Mouse (Mus musculus) megakaryocyte progenitor cell, adult 5-6 weeks (primary cell): ENCODE results near the gene Ddx42. TPM values are rescaled to one million over a fixed set of nuclear protein-coding genes. Genes with fewer than 3 reads are reported as not detected.

Experiments
- ATAC-seq: replicated peaks from 2 replicates; pipeline ENCODE4 v1.8.0; 2016; ENCODE audit warnings: mild to moderate bottlenecking, moderate TSS enrichment, inconsistent platforms; ENCODE audit not compliant: poor library complexity
- total RNA-seq, 2 experiments: library from RNA; stranded (forward) in 1 of 2; stranded (reverse) in 1 of 2; fragments of 157-497, 149-512 nt in 1 of 2; fragments of 200-1000 nt in 1 of 2; gene quantifications; 2 replicates each; pipeline versions ENCODE4 v1.2.3 to v1.2.4; 2015 to 2017

The Ddx42 gene
- total RNA-seq, 2 experiments from 2014 or later, result 47.9 to 68.8 TPM

- peak; percentile 62 for ATAC-seq
Observed at GRCm38 (mm10) chr11:106267311-106267852, 50.7 kb downstream of the Ddx42 start.

DNA sequence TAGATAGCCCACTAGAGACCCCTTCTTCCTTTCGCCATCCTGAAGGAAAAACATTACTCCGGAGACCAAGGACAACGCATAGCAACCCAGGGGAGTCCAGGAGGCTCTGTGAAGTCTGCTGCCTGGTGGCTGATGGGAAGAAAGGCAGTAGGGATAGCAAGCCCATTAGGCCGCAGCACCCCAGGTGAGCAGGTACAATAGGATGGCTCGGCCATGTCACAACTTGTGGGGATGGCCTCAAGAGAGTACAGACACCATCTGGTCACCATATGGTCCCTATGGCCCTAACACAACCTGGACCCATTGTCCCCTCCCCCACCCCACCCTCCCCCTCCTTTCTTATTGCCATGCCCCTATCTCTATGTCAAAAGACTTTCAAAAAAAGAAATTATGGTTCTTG is 51.1 kb downstream of the Ddx42 start:
- ATAC-seq, result no peak

GRCm38 (mm10) chr11:106268326-106269059 is 51.8 kb downstream of the Ddx42 start:
- ATAC-seq, result no peak

DNA sequence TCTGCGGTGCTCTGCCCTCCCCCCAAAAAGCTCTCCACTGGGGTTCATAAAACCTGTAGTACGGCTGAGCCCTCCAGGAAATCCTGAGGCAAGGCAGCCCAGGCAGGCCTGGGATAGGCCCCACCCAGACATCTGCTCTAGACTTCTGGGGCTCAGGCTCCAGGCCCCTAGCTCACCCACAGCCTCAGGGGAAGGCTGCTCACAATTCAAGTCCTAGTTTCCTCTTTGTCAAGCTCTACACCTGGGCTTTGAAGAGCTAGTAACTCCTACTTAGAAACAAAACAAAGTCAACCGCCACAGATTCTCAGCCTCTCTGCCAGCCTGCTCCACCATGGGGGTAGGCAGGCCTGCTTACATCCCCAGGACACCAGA is 52.3 kb downstream of the Ddx42 start:
- no peak for ATAC-seq

DNA sequence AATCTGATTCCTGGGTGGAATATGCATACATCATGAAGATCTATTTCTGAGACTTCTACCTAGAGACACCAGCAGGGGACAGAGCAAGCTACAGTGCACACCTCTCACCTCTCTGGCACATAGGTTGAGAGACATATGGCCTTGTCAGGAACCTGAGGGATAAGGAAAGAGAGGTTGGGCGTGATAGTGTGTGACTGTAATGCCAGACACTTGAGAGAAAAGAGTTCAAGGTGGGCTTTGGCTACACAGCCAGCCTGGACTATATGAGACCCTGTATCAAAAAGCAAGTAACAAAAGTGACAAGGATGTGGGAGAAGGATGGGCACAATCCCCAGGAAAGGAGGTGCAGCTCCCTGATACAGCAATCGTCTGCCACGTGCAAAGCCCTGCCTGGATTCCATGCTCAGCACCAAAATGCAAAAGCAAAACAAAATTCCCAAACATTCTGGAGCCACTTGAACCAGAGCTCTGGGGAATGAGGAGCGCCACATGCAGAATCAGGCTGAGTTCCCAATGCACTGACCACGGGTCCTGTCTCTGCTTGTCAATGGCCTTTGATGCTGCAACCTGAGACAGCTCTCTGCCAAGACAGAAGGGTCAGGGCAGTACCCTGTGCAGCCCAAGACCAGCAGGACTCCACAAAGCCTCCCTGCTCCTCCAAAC is 54.5 kb downstream of the Ddx42 start:
- ATAC-seq, result no peak

DNA sequence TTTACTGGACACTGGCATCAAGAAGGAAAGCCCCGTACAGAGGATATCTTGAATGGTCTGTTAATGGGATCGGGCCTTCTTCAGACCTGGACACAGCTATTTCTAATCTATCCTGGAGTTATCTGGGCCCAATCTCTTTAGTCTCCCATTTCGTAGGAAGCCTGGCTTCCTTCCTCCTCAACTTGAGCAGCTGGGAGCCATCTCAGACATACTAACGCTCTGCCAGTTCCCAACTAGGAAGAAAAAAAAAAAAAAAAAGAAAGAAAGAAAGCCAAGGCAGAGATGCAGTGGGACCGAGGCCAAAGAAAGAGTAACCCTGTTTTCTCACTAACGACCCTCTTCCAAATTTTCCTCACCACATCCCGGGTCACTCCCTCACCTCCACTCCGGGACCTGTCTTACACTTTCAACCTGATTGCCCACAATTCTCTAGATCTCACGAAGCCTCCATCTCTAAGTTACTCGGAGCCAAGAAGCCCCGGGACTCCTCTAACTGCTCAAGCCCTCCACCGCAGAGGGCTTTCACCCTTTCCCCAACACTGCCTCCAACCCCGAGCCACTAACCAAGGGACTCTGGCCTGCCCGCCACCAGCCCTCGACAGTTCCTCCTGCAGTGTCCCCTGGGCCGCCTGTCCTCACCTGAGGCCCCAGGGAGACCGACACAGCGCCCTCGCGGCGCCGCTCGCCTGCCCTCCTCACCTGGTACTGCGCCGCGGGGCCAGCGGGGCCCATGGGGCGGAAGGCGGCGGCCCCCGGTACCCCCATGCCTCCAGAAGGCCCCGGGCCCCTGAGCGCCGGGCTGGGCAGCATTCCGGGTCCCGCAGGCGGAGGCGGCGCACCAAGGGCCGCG is 55.3 kb downstream of the Ddx42 start:
- 0 out of 2 replicates have a peak, but pooled peaks have one; percentile 7 for ATAC-seq

GRCm38 (mm10) chr11:106272644-106273310 is 56.1 kb downstream of the Ddx42 start, which contains the start of gene Smarcd2:
Gene Smarcd2 (minus strand): TSS chr11:106272972.
- peak; percentile 77 for ATAC-seq

GRCm38 (mm10) chr11:106273311-106273684 is 56.6 kb downstream of the Ddx42 start:
- ATAC-seq, result no peak

DNA sequence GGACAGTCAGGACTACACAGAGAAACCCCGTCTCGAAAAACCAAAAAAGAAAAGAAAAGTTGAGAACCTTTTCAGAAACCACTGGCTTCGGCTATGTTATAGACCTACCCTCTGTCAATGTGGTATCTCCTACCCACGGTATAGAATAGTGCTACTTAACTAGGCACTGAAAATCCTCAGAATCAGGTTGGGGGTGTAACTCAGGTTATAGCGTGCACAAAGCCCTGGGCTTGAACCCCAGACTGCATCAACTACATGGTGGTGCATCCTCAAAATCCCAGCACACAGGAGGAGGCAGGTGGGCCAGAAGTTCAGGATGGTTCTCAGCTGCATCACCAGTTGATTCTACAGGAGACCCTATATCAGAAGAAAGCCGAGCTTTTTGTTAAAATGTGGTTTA is 57.1 kb downstream of the Ddx42 start:
- ATAC-seq, result no peak

GRCm38 (mm10) chr11:106274374-106274773 is 57.6 kb downstream of the Ddx42 start:
- ATAC-seq, result no peak

DNA sequence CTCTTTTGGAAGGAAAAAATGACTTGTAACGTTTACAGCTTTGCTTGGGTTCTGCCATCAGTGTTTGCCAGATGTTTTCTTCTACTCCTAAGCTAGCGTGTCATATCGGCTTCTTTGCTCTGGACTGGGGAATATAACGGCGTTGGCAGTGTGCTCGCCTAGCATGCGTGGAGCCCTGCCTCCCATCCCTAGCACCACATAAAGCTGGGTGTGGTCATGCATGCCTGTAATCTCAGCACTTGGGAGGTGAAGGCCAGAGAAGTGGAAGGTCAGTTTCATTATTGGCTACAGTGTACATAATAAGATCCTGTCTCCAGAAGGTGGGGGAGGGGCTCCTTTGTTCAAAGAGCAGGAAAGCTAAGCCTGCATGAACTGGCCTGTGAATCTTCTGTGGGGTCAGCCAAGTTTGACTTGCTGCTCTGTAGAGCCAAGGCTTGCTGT is 58.3 kb downstream of the Ddx42 start:
- no peak for ATAC-seq

- peak; percentile 71 for ATAC-seq
Observed at GRCm38 (mm10) chr11:106276454-106276853, 59.7 kb downstream of the Ddx42 start, which contains the start of gene Tcam1. Gene Tcam1 (plus strand): TSS chr11:106276672.

- ATAC-seq, result no peak
Observed at GRCm38 (mm10) chr11:106282452-106282851, 65.7 kb downstream of the Ddx42 start.

DNA sequence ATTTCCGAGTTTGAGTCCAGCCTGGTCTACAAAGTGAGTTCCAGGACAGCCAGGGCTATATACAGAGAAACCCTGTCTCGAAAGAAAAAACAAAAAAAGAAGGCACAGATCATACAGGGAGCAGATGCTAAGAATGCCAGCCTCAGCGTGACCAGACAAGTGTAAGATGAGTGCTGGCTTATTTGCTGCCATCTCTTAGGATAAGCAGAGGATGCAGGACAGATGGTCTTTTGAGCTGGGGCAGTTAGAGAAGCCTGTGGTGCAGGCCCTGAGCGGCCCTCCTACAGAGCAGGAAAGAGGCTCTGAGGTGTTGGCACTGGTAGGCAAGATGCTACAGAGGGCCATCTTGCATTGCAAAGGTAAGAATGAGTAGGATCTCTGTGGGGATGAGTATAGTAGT is 66.6 kb downstream of the Ddx42 start:
- ATAC-seq, result no peak

DNA sequence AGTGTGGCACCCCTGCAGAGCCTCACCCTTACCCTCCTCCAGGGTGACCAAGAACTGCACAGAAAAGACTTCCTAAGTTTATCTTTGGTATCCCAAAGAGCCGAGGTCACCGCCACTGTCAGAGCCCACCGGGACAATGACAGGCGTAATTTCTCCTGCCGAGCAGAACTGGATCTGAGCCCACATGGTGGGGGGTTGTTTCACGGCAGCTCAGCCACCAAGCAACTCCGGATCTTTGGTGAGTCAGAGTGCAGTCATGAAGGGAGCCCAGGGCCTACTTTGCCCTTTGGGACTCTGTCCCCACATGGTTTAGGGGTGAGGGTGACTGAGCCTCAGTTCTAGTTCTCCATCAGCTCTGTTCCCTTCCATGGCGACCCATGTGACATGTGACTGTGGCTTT is 67.4 kb downstream of the Ddx42 start:
- no peak for ATAC-seq

DNA sequence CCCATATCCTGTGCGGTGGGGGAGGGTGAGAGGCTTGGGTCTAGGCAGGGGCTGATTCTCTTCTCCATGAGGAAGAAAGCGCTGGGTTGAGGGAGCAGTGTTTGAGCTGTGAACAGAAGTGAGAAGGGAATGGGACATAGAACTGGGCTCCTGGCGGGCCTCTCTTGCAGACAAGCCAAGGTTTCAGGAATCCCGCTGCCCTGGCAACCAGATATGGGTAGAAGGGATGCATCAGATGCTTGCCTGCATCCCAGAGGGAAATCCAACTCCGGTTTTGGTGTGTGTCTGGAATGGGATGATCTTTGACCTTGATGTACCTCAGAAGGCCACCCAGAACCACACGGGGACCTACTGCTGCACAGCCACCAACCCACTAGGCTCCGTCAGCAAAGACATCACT is 69.5 kb downstream of the Ddx42 start:
- ATAC-seq, result no peak

GRCm38 (mm10) chr11:106286987-106287386 is 70.3 kb downstream of the Ddx42 start:
- ATAC-seq, result no peak

- peak; percentile 69 for ATAC-seq
Observed at GRCm38 (mm10) chr11:106289369-106289768, 72.6 kb downstream of the Ddx42 start.

DNA sequence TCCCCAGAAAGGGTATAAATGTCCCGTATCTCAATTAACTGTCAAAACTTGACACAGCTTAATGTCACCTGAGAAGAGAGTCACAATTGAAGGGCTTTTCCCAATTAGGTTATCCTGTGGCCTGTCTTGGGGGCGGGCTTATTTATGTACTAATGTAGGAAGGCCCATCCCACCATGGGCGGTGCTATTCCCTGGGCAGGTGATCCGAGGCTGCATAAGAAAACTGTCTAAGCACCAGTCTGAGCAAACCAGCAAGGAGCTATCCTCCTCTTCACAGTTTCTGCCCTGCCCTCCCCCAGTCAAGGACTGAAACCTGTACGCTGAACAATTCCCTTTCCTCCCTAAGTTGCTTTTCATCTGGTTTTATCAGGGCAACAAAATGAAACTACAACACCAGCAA is 73.7 kb downstream of the Ddx42 start:
- no peak for ATAC-seq

- no peak for ATAC-seq
Observed at GRCm38 (mm10) chr11:106291861-106292260, 75.1 kb downstream of the Ddx42 start.
